Mouse (Mus musculus): Measurements from ENCODE around the gene Gm14085. TPM values are rescaled to one million over a fixed set of nuclear protein-coding genes. Genes with fewer than 3 reads are reported as not detected.
A peak's percentile ranks its signal among the peaks of the same experiment; 100 is the strongest.
"Not testable (repeated sequence)": the region's sequence is repeated elsewhere in the genome, so short reads cannot be mapped to it uniquely, and the experiment has no call there.

The Gm14085 gene
- polyA plus RNA-seq (2015; fragmentation: Nextera tagmentation; extraction: Ambion mirVana), result 0.53 and 0.75 TPM in 2 replicates

DNA sequence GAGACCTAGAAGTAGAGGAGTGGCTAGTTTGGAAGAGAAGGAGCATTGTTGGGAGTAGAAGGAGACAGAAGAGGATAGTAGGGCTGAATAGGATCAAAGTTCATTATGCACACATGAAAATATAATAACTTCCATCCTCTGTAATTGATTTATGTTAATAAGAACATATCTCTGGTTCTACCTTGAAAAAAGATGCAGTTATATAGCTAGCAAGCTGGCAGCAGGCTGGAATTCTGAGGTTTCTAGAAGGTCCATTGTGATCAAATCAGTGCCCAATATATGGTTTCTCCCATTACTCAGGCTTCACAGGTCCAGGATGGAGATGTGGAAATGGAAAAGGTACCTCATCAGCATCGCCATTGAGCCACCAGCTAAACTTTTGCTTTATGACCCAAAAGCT lies at the start of gene Gm14085:
Gene Gm14085, plus strand, starts transcription at position 301 of the 400 bp plus-strand sequence.
- no peak within 1 kb of the TSS for H3K9ac ChIP-seq (ENCODE audit: low read depth, low read length)
- no peaks in the 10 kb centered on the region for H3K9me3 ChIP-seq (ENCODE audit: control insufficient read depth, low read length)
- H3K4me3 ChIP-seq (ENCODE audit: low read length), result no peak within 1 kb of the TSS
- H3K4me2 ChIP-seq (ENCODE audit: low read depth, low read length), result no peak within 1 kb of the TSS
- 85% methylated on average over 1 of the region's 1 CpGs for WGBS
- ATAC-seq, result no peak
- no peaks in the 10 kb centered on the region for H3K36me3 ChIP-seq (ENCODE audit: control insufficient read depth, insufficient read depth, low read length)
- no peaks in the 10 kb centered on the region for H3K4me1 ChIP-seq (ENCODE audit: control insufficient read depth, insufficient read depth, low read length)
- no peak within 1 kb of the TSS for H3K27ac ChIP-seq (ENCODE audit: low read length)
- H3K27me3 ChIP-seq (replicated peaks; ENCODE audit: control insufficient read depth, insufficient read depth, low read length), result no peaks in the 10 kb centered on the region

DNA sequence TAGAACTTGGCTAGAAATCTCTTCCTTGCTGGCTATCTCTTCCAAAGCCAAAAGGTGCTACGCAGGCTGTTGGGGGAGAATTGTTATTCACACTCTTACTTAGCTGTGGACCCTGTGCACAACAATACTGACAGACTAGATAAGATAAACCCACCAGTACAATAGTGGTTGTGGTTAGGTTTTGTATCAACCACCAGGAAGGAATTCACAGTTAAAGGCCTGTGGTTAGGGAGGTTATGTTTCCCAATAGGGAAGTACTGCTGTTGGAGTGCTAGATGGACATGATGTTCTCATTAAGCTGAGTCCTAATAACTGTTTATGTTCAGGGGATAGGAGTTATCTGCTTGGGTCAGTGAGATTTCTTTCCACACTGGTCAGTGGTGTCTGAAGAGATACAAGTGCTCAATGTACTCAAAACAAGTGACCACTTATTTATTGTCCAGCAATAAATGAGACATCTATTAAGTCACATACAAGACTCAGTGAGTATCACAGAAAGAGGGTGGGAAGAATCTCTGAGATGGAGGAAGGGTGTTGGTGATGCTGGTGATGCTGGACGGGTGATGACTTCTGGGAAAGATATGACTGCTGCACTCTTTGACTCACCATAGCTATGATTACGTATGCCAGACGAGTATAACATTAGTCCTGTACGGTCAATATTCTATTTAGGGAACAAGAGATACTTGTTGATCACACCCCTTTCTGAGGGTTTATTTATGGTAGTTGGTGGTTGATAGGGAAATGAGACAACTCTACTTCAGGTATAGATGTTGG lies 45.8 kb upstream of the Gm14085 start:
- 83% methylated on average over 5 of the region's 5 CpGs for WGBS

DNA sequence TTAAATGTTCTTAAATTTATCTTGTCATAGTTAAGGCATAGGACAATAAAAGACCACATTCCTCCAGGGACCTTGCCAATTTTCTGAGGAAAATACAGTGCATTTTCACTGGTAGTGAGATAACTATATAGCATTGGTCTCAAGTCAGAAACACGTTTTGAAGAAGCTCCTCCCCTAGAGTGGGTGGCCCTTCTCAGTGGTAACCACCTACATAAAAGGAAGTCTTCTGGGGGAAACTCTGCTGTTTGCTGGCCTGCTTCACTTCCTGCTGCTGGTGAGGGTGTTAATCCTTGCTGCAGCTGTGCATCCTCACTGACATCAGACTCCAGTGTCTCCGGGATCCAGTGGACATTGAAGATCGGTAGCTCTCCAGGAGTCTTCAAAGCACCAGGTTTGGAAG lies 44.2 kb upstream of the Gm14085 start:
- not testable (repeated sequence) for H3K9ac ChIP-seq (ENCODE audit: low read depth, low read length); H3K9me3 ChIP-seq (ENCODE audit: control insufficient read depth, low read length); H3K27me3 ChIP-seq (replicated peaks; ENCODE audit: control insufficient read depth, insufficient read depth, low read length); H3K4me2 ChIP-seq (ENCODE audit: low read depth, low read length); H3K27ac ChIP-seq (ENCODE audit: low read length); H3K4me3 ChIP-seq (ENCODE audit: low read length); H3K4me1 ChIP-seq (ENCODE audit: control insufficient read depth, insufficient read depth, low read length); H3K36me3 ChIP-seq (ENCODE audit: control insufficient read depth, insufficient read depth, low read length)
- WGBS, result 0% methylated on average over 1 of the region's 3 CpGs
- peak; percentile 89 for ATAC-seq

More for the DNA sequence above, 45.8 kb upstream of the Gm14085 start:
- H3K4me1 ChIP-seq (ENCODE audit: control insufficient read depth, insufficient read depth, low read length); H3K27ac ChIP-seq (ENCODE audit: low read length); H3K9ac ChIP-seq (ENCODE audit: low read depth, low read length); H3K9me3 ChIP-seq (ENCODE audit: control insufficient read depth, low read length); ATAC-seq; H3K27me3 ChIP-seq (replicated peaks; ENCODE audit: control insufficient read depth, insufficient read depth, low read length); H3K36me3 ChIP-seq (ENCODE audit: control insufficient read depth, insufficient read depth, low read length); H3K4me2 ChIP-seq (ENCODE audit: low read depth, low read length); H3K4me3 ChIP-seq (ENCODE audit: low read length): not testable (repeated sequence)

DNA sequence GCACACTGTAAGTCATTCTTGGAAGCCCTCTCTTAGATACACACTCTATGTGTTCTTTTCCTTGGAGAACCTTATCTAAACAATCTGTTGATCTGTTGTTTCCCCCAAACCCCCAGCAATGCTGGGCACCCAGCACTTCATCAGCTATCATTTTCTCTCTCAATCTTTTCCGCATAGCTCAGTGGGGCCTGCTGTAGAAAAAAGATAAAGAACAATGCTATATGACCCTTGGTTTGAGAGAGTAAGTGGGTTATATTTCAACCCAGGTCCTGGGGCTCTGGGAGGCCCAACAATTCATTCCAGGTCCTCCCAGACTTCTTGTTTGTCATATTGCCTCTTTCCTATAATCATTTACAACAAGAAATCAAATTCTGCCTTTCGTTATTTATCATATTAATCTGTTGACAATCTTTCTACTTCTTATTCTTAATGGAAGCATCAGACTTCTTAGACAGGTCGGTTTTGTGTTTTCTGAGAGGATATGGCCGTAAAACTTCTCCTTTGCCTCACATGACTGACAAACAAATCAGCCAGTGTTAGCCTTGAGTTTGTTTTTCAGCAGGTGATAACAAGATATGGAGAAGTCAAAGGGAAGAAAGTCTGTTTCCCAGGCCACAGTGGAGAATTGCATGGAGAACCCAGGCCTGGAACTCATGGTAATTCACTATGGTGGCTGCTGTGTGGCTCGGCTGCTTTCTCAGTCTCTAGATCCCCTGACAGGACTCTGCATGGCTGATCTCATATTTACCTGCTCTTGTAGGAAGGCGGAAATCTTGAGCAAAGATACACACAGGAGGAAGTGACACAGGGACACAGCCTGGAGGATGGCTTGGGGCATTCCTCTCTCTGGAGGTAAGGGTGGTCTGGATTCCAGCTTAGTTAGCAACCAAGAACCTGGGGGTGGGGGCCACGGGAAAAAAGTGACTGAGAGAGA lies 43.5 kb upstream of the Gm14085 start:
- no peaks in the 10 kb centered on the region for H3K27me3 ChIP-seq (replicated peaks; ENCODE audit: control insufficient read depth, insufficient read depth, low read length)
- peak overlapping the region; percentile 81 for H3K27ac ChIP-seq (ENCODE audit: low read length)
- 58% methylated on average over 7 of the region's 7 CpGs for WGBS
- H3K9me3 ChIP-seq (ENCODE audit: control insufficient read depth, low read length), result no peaks in the 10 kb centered on the region
- peak overlapping the region; percentile 46 for H3K4me3 ChIP-seq (ENCODE audit: low read length)
- H3K36me3 ChIP-seq (ENCODE audit: control insufficient read depth, insufficient read depth, low read length), result no peaks in the 10 kb centered on the region
- peak overlapping the region; percentile 32; the same call in 1 of the 2 replicates for H3K9ac ChIP-seq (ENCODE audit: low read depth, low read length)
- H3K4me1 ChIP-seq (ENCODE audit: control insufficient read depth, insufficient read depth, low read length), result no peaks in the 10 kb centered on the region
- peak; percentile 96 for ATAC-seq
- peak overlapping the region; percentile 32 for H3K4me2 ChIP-seq (ENCODE audit: low read depth, low read length)

DNA sequence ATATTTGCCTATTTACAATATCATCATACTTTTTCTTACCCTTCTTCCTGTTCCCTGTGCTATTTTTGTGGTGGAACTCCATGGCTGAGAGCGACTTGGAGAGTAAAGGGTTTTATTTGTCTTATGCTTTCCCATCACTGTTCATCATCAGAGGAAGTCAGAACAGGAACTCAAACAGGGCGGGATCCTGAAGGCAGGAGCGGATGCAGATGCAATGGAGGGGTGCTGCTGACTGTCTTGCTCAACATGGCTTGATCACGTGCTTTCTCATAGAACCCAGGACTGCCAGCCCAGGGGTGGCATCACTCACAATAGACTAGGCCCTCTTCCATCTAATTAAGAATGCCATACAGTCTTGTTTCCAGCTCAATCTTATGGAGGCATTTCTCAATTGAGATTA lies 34.4 kb upstream of the Gm14085 start:
- 77% methylated on average over 4 of the region's 4 CpGs for WGBS
- H3K4me1 ChIP-seq (ENCODE audit: control insufficient read depth, insufficient read depth, low read length), result no peaks in the 10 kb centered on the region
- no peaks in the 10 kb centered on the region for H3K9me3 ChIP-seq (ENCODE audit: control insufficient read depth, low read length)
- no peak for ATAC-seq
- H3K27ac ChIP-seq (ENCODE audit: low read length), result no peak overlapping the region
- no peak overlapping the region for H3K4me2 ChIP-seq (ENCODE audit: low read depth, low read length)
- no peaks in the 10 kb centered on the region for H3K36me3 ChIP-seq (ENCODE audit: control insufficient read depth, insufficient read depth, low read length)
- no peaks in the 10 kb centered on the region for H3K27me3 ChIP-seq (replicated peaks; ENCODE audit: control insufficient read depth, insufficient read depth, low read length)
- H3K4me3 ChIP-seq (ENCODE audit: low read length), result no peak overlapping the region
- H3K9ac ChIP-seq (ENCODE audit: low read depth, low read length), result no peak overlapping the region

DNA sequence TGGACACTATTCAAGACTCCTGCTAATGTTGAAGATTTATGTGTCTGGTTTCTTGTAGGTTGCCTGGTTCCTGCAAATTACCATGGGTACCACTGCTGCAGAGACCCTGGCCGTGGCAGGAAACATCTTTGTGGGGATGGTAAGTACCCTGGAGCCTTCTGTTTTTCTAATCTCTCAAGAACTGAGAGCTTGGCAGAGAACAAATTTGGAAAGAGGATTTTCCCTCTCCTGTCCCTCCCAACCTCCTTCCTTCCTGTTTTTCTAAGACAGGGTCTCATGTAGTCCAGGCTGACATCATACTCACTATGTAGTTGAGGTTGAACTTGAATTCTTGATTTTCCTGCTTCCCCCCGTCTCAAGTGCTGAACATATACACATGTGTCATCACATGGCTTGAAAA lies 32.3 kb upstream of the Gm14085 start:
- Histone ChIP-seq H3K9ac (ENCODE audit: low read depth, low read length) (no peak overlapping the region), H3K27me3 (replicated peaks; ENCODE audit: control insufficient read depth, insufficient read depth, low read length) (no peaks in the 10 kb centered on the region), H3K27ac (ENCODE audit: low read length) (no peak overlapping the region), H3K36me3 (ENCODE audit: control insufficient read depth, insufficient read depth, low read length) (no peaks in the 10 kb centered on the region), H3K9me3 (ENCODE audit: control insufficient read depth, low read length) (no peaks in the 10 kb centered on the region), H3K4me1 (ENCODE audit: control insufficient read depth, insufficient read depth, low read length) (no peaks in the 10 kb centered on the region), H3K4me3 (ENCODE audit: low read length) (no peak overlapping the region), H3K4me2 (ENCODE audit: low read depth, low read length) (no peak overlapping the region)
- WGBS, result 62% methylated on average over 2 of the region's 2 CpGs
- no peak; the same call in 1 of the 2 replicates for ATAC-seq

DNA sequence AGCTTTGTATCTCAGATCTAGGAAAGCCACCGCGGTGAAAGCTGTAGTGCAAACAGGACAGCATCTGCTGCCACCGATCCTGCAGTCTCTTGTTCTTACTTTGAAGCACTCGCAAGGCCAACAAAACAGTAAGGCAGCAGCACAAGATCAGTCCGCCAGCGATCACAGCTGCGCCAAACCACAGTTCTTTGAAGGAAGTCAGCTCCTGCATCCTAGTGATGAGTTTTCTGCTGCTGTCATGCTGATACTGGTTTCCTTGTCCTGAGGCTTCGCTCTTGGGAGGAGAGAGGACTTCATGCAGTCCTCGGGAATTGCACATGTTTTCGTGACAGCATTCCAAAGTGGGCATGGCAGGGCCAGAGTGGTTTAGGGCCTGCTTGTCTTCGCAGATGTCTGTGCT lies 17.8 kb upstream of the Gm14085 start:
- Histone ChIP-seq H3K4me3 (ENCODE audit: low read length) (peak overlapping the region; percentile 52), H3K4me2 (ENCODE audit: low read depth, low read length) (peak overlapping the region; percentile 87), H3K36me3 (ENCODE audit: control insufficient read depth, insufficient read depth, low read length) (no peaks in the 10 kb centered on the region), H3K27me3 (replicated peaks; ENCODE audit: control insufficient read depth, insufficient read depth, low read length) (no peaks in the 10 kb centered on the region), H3K4me1 (ENCODE audit: control insufficient read depth, insufficient read depth, low read length) (peaks cover 5% of the 10 kb centered on the region; the same call in 1 of the 2 replicates), H3K9ac (ENCODE audit: low read depth, low read length) (peak overlapping the region; percentile 64), H3K27ac (ENCODE audit: low read length) (no peak overlapping the region), H3K9me3 (ENCODE audit: control insufficient read depth, low read length) (no peaks in the 10 kb centered on the region)
- WGBS, result 36% methylated on average over 11 of the region's 11 CpGs
- ATAC-seq, result no peak

DNA sequence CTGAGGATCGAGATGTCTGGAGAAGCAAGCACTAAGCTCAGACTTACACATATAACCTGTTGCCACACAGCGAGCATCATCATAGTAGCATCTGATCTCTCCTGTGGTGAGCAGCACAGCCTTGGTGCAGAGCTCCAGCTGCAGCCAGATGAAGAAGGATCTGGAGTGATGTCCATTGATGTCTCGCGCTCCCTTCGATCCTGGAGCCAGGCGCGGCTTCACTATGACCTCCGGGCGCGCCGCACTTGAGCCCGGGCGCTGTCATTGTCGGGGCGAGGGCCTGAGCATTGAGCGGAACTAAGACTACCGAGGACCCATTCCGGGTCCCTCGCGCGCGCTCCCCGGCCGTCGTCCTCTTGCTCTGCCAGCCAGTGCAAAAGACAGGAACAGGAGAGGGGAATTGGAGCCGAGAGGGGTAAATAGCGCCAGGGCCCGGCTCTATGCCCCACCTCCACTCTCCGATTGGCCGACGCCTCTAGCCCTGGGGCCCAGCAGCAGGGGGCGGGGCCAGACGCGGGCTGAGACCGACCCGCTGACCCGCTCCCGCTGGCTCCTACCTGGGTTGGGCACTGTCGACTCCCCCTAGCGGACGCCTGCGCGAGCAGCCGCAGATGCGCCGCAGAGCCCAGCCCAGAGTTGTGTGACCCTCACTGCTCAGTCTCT lies 17.3 kb upstream of the Gm14085 start:
- Histone ChIP-seq H3K4me1 (ENCODE audit: control insufficient read depth, insufficient read depth, low read length) (peaks cover 5% of the 10 kb centered on the region; the same call in 1 of the 2 replicates), H3K9ac (ENCODE audit: low read depth, low read length) (peak overlapping the region; percentile 64), H3K4me2 (ENCODE audit: low read depth, low read length) (peak overlapping the region; percentile 87), H3K27me3 (replicated peaks; ENCODE audit: control insufficient read depth, insufficient read depth, low read length) (no peaks in the 10 kb centered on the region), H3K4me3 (ENCODE audit: low read length) (peak overlapping the region; percentile 52), H3K9me3 (ENCODE audit: control insufficient read depth, low read length) (no peaks in the 10 kb centered on the region), H3K27ac (ENCODE audit: low read length) (no peak overlapping the region), H3K36me3 (ENCODE audit: control insufficient read depth, insufficient read depth, low read length) (no peaks in the 10 kb centered on the region)
- ATAC-seq, result peak; percentile 100
- WGBS, result under 1% methylated on average over 44 of the region's 46 CpGs

DNA sequence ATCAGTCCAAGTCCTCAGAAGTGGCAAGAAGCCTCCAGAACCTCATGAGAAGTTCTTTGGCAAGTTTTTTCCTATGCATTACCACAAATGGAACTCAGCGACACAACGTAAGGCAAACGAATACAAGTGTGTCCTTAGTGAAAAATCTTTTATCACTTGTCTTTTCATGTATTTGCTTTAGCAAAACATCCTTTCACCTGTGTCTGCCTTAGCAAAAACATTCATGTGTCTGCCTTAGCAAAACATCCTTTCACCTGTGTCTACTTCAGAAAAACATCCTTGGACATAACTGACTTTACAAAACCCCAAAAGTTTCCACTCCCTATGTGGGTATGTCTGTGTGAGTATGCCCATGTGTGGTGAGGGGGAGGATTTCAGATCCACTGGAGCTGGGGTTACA lies 15.5 kb upstream of the Gm14085 start:
- H3K27ac ChIP-seq (ENCODE audit: low read length), result no peak overlapping the region
- 92% methylated on average over 3 of the region's 3 CpGs for WGBS
- no peak for ATAC-seq
- H3K27me3 ChIP-seq (replicated peaks; ENCODE audit: control insufficient read depth, insufficient read depth, low read length), result no peaks in the 10 kb centered on the region
- H3K4me2 ChIP-seq (ENCODE audit: low read depth, low read length), result no peak overlapping the region
- no peak overlapping the region for H3K4me3 ChIP-seq (ENCODE audit: low read length)
- peaks cover 5% of the 10 kb centered on the region; the same call in 1 of the 2 replicates for H3K4me1 ChIP-seq (ENCODE audit: control insufficient read depth, insufficient read depth, low read length)
- no peak overlapping the region for H3K9ac ChIP-seq (ENCODE audit: low read depth, low read length)
- no peaks in the 10 kb centered on the region for H3K9me3 ChIP-seq (ENCODE audit: control insufficient read depth, low read length)
- H3K36me3 ChIP-seq (ENCODE audit: control insufficient read depth, insufficient read depth, low read length), result no peaks in the 10 kb centered on the region
